Mouse (Mus musculus): Measurements from ENCODE around the gene Gm13695. TPM values are rescaled to one million over a fixed set of nuclear protein-coding genes. Genes with fewer than 3 reads are reported as not detected.
"Not testable (repeated sequence)": the region's sequence is repeated elsewhere in the genome, so short reads cannot be mapped to it uniquely, and the experiment has no call there.

Gm13695 gene
- polyA plus RNA-seq, 1 experiment: not detected

DNA sequence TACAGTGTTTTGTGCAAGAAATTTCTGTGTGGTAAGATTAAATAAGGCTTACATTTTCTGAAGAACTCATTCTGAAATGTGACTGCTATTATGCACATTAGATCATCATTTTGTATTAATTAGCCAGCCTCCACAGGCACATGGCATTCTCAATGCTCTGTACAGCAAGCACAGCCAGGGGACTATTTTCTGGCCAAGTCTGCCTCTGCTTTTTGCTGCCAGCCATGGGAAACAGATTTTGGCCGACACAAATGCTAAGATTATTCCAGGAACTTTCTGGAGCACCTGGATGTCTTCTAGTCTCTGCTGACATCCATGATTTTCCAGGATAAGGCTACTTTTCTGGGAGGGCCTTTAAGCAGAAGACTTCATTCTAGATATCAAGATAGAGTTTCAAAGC is 41.8 kb downstream of the Gm13695 start:
- Histone ChIP-seq H3K4me1 (ENCODE audit: control insufficient read depth, insufficient read depth, low read length) (no peaks in the 10 kb centered on the region), H3K4me3 (ENCODE audit: insufficient read depth, low read depth, low read length) (no peak overlapping the region), H3K27ac (ENCODE audit: insufficient read depth, low read depth, low read length) (no peak overlapping the region)
- no peak for TF ChIP-seq POLR2A (IDR thresholded peaks at IDR 0.05; ENCODE audit: insufficient read depth, low read depth, low read length)
- 21% methylated on average over 1 of the region's 1 CpGs for WGBS

DNA sequence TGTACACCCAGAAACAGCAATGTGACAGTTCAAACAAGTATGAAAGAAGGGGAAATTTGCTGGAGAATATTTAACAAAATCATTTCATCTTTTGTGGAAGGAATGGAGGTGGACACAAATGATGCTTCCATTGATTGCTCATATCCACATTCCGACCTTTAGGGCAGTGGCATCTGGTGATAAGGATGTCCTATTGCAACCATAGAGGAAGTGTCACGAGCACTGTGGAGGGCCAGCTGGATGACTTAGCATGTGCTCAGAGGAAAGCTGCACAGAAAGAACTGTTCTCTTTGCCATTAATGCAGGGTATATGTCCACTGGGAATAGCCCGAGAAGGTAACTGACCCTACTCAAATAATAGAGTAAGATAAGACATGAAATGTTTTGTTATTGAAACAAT is 42.7 kb downstream of the Gm13695 start:
- no peaks in the 10 kb centered on the region for H3K4me1 ChIP-seq (ENCODE audit: control insufficient read depth, insufficient read depth, low read length)
- 93% methylated on average over 3 of the region's 3 CpGs for WGBS
- TF ChIP-seq POLR2A (IDR thresholded peaks at IDR 0.05; ENCODE audit: insufficient read depth, low read depth, low read length): no peak
- TF ChIP-seq CTCF (IDR thresholded peaks at IDR 0.05; ENCODE audit: insufficient read depth, low read depth, low read length): no peak
- H3K4me3 ChIP-seq (ENCODE audit: insufficient read depth, low read depth, low read length): no peak overlapping the region
- H3K27ac ChIP-seq (ENCODE audit: insufficient read depth, low read depth, low read length): no peak overlapping the region

DNA sequence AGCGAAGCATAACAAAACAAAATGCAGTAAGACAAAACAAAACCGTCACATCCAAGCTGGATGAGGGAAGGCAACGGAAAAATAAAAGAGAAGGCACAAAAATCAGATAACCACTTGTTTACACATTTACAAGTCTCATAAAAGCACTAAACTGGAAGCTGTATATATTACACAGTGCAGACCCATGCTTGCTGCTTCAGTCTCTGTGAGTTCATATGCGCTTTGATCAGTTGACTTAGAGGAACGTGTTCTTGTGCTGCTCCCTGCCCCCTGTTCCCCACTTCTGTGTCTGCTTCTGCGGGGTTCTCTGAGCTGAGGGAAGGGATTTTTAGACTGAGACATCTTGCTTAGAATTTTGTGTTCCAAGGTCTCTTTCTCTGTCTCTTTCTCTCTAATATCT is 47.5 kb downstream of the Gm13695 start:
- no peaks in the 10 kb centered on the region for H3K4me1 ChIP-seq (ENCODE audit: control insufficient read depth, insufficient read depth, low read length)
- 78% methylated on average over 6 of the region's 6 CpGs for WGBS
- no peak overlapping the region for H3K4me3 ChIP-seq (ENCODE audit: insufficient read depth, low read depth, low read length)
- TF ChIP-seq POLR2A (IDR thresholded peaks at IDR 0.05; ENCODE audit: insufficient read depth, low read depth, low read length): no peak
- no peak for TF ChIP-seq CTCF (IDR thresholded peaks at IDR 0.05; ENCODE audit: insufficient read depth, low read depth, low read length)
- H3K27ac ChIP-seq (ENCODE audit: insufficient read depth, low read depth, low read length): no peak overlapping the region

DNA sequence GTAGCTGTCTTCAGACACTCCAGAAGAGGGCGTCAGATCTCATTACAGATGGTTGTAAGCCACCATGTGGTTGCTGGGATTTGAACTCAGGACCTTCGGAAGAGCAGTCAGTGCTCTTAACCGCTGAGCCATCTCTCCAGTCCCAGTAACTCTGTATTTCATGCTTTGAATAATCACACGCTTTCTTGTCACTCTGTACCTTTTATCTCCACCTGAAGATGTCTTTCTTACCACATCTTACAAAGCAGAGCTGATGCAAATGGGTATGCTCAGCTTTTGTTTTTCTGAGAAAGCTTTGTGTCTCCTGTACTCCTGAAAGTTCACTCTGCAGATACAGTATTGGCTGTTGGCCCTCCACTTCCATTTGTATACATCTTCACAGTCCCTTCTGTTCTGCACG is 49.2 kb downstream of the Gm13695 start:
- H3K4me3 ChIP-seq (ENCODE audit: insufficient read depth, low read depth, low read length); H3K27ac ChIP-seq (ENCODE audit: insufficient read depth, low read depth, low read length); H3K4me1 ChIP-seq (ENCODE audit: control insufficient read depth, insufficient read depth, low read length): not testable (repeated sequence)
- 80% methylated on average over 5 of the region's 5 CpGs for WGBS

DNA sequence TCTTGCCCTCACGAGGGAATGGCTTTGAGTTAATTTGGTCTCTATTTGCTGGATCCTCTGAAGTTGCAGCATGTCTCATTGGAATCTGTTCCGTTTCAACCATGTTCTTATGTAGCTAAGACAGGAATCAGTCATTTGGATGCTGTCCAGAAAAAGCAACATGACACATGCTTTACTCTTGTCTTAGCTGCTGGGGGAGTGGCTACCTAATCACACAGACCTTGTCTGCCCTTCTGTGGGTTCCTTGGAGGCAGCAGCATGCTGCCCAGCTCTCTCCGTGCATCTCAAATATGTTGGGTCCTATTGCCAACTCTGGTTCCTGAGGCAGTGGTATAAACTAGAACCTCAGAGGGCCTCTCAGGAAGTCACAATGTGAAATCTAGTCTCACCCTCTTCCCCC is 51.2 kb downstream of the Gm13695 start:
- H3K4me3 ChIP-seq (ENCODE audit: insufficient read depth, low read depth, low read length): no peak overlapping the region
- no peak overlapping the region for H3K27ac ChIP-seq (ENCODE audit: insufficient read depth, low read depth, low read length)
- TF ChIP-seq POLR2A (IDR thresholded peaks at IDR 0.05; ENCODE audit: insufficient read depth, low read depth, low read length) (no peak), CTCF (IDR thresholded peaks at IDR 0.05; ENCODE audit: insufficient read depth, low read depth, low read length) (no peak)
- 0 out of 2 replicates have a peak, but pooled peaks cover 4% of the 10 kb centered on the region for H3K4me1 ChIP-seq (ENCODE audit: control insufficient read depth, insufficient read depth, low read length)
- WGBS: 65% methylated on average over 3 of the region's 3 CpGs

Other genes starting within 250 kb of the Gm13695 start
- gene Itgav, start 242.9 kb upstream of the Gm13695 start, polyA plus RNA-seq (2012; ENCODE audit: insufficient read depth, insufficient read length, low replicate concordance, missing spikeins): not detected in 2 replicates
- 72.0 and 217 TPM in 2 replicates for gene Fam171b, start 154.7 kb upstream of the Gm13695 start, polyA plus RNA-seq (2012; ENCODE audit: insufficient read depth, insufficient read length, low replicate concordance, missing spikeins)
- not detected in 2 replicates for gene Zswim2, start 26.1 kb upstream of the Gm13695 start, polyA plus RNA-seq (2012; ENCODE audit: insufficient read depth, insufficient read length, low replicate concordance, missing spikeins)
- gene Gm13698, start 11.6 kb upstream of the Gm13695 start, polyA plus RNA-seq (2012; ENCODE audit: insufficient read depth, insufficient read length, low replicate concordance, missing spikeins): not detected in 2 replicates
- gene Gm13693, start 5.8 kb upstream of the Gm13695 start, polyA plus RNA-seq (2012; ENCODE audit: insufficient read depth, insufficient read length, low replicate concordance, missing spikeins): not detected in 2 replicates
- gene Gm13696, start 5.8 kb downstream of the Gm13695 start, polyA plus RNA-seq (2012; ENCODE audit: insufficient read depth, insufficient read length, low replicate concordance, missing spikeins): not detected in 2 replicates
- not detected in 2 replicates for gene Gm13694, start 11.6 kb downstream of the Gm13695 start, polyA plus RNA-seq (2012; ENCODE audit: insufficient read depth, insufficient read length, low replicate concordance, missing spikeins)
- not detected in 2 replicates for gene Gm13697, start 17.4 kb downstream of the Gm13695 start, polyA plus RNA-seq (2012; ENCODE audit: insufficient read depth, insufficient read length, low replicate concordance, missing spikeins)
- not detected in 2 replicates for gene Gm13691, start 23.2 kb downstream of the Gm13695 start, polyA plus RNA-seq (2012; ENCODE audit: insufficient read depth, insufficient read length, low replicate concordance, missing spikeins)

Data from olfactory bulb, adult 2 months (tissue).